Mouse (Mus musculus) kidney, adult 11 months (tissue): Measurements from ENCODE around the gene Zdhhc25.

ENCODE experiments used
- DNase-seq: peaks from one replicate; pipeline ENCODE4 v3.0.0; 2022

Gene Zdhhc25

DNA sequence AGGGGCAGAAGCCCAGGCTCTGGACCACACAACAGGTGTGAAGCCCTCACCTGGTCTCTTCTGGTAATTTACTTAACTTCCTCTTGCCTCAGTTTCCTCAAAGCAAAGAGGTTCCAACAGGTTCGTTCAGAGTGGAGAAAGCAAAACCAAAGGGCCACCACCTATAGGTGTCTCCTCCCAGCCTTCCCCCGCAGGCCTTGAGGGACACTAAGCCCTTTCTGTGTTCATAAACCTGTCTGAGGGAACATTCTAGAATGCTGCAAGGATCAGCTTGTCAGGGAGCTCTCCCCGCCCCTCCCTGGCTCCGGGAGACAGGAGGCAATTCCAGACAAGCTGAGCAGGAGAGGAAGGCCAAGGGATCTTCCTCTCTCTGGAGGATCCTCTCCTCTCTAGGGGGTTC lies at the start of gene Zdhhc25:
Gene Zdhhc25 (plus strand): TSS at position 301 of the 400 bp plus-strand sequence.
- no peak for DNase-seq

DNA sequence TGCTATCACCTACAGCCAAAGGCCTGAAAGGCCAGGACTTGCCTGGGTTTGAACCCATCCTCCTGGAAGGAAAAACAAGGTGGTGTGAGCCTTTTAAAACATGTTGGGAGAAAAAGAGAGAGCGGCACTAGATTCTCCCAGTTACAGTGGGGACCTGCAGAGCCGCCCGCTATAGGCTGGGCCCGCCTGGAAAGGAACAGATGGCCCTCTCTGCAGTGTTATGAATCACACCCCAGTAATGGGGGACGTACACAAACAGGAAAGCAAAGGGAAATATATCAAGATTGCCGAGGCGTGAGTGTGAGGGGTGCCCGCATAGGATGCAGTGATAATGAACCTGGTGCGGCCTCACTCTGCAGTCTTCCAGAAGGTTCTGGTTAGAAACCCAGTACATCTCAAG lies 47.2 kb upstream of the Zdhhc25 start:
- DNase-seq, result no peak

DNA sequence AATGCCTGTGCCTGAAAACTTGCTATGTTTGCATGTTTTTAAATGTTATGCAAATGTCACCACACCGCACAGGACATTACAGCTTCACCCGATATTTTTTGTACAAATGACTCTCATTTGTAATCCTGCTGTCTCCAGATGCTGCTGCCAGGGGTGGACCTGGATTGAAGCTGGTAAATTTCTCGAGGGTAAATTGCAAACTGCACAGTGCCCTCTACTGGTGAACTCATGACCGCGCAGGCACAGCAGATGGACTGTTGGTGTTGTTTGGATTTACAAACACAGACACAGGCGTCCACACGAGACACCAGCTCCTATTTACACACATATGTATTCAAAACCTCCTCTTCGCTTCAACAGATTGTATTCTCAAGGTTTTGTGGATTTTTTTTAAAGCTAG lies 44.6 kb upstream of the Zdhhc25 start:
- no peak for DNase-seq

DNA sequence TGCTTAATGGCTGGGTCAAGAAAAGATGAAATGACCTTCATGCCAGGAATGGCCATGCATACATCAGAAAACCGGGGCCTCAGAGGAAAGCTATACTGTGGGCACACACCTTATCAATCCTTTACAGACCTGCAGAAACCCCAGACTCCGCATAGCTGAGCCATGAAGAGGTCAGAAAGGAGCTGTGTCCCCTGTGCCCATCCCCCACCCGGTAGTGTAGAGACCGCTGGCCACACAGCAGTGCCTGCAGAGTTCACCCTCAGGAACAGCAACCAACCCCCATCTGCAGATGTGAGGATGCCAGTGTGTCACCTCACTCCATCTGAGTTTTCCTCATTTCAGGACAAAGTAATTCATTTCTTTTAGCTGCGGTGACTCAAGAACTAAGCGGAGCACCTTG lies 39.5 kb upstream of the Zdhhc25 start:
- no peak for DNase-seq

DNA sequence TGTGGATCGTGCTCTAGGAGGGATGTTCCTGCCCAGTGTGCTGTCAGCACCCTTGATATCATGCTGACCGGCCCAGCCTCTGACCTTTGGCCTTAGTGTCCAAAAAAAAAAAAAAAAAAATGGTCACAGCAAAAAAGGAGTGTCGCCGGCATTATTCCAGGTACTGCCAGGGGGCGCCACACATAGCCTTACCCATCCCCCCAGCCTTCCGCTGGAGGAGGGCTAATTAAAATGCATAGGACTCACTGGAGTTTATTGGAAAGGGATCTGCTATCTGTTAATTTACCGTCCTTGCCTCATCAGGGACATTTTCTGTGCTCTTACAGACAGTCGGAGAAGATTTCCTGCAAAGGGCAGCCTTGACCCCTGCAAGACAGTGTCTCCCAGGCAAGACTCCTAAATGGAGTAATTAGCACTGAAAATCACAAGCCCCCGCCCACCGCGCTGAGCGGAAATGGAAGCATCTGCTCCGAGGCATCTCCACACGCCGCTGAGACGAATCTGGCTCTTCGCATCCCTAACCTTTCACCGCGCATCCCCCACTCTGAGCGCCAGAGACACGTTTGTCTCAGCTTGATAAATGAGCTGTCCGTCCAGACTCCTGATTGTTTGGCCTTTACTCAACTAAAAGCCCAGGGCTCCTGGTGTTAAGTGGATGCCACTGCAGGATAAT lies 38.9 kb upstream of the Zdhhc25 start:
- no peak for DNase-seq

DNA sequence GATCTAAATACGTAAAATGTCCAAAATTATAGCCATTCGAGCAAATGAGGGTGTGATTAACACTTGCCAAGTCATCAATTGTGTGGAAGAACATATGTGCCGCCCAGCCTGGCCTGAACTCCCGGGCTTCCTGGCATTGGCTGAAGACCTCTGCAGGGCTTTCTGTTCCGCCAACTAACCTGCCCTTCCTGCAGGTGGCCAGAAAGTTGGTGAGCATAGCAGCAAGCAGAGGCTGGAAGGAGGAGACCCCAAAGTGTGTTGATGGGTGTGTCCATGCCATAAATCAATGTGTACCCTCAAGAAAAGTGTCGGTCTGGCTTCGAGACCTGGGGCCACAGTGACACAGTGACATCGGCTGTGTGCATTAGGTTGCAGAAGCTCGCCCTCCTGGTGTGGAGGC lies 34.8 kb upstream of the Zdhhc25 start:
- no peak for DNase-seq

DNA sequence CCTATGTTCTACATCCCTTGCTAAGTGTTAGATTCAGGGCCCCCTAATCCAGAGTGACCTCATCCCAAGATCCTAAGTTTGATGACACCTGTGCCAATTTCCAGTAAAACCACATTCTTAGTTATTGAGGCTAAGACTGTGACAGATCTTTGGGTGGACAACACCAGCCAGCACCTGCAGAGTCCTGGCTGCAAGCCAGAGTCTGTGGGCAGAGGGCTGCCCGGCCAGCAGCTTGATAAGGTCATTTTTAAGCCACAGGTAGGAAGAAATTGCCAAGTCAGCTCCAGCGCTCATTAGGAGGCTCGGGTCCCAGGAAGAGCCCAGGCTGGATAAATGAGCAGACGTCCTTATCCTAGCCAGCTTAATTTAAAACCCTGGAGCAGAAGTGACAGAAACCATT lies 34.3 kb upstream of the Zdhhc25 start:
- no peak for DNase-seq

DNA sequence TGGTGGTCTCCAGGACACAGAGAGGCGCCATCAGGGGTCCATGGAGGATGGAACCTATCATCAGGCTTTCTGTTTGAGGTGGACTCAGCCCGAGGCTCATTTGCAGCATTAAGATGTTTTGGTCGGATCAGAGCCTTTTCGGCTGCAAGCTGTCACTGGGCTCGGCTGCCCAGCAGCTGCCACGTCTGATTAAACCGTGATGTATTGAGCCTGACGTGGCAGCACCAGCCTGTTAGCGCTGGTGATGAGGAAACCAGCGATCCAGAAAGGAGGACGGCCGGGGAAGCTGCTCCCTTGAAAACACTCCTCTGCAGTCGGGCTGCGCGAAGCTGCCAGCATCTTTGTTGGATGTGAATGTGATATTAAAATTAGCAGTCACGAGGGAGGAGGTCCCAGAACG lies 29.4 kb upstream of the Zdhhc25 start:
- no peak for DNase-seq

DNA sequence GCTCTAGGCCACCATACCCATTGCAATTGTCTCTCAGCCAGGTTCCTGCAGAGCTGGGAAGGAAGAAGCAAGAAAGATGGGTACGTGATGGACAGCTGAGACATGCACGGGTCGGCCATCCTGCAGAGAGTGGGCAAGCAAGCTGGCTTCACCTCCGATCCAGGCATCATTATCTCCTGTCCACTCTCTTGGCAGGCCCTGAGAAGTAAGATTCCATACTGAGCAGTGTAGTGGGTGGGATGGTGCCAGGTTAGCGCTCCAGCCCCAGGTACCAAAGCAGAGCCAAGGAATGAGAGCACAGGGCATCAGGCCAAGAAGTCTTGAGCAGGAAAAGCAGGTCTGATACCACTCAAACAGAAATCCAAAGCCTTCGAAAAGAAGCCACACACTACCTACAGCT lies 20.6 kb upstream of the Zdhhc25 start:
- DNase-seq, result no peak

DNA sequence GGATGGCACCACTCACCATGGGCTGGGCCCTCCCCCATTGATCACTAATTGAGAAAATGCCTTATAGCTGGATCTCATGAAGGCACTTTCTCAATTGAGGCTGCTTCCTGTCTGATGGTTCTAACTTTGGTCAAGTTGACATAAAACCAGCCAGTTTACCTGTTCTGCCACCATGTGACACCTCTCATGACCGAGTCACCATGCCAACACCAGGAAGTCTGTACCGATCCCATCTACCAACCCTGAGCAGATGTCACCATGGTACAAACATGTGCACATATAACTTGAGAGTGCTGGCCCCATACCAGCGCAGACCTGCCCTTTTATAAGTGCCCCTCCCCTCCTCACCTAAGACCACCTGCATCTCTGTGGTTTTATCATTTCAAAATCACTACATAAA lies 2.4 kb downstream of the Zdhhc25 start:
- DNase-seq, result no peak

DNA sequence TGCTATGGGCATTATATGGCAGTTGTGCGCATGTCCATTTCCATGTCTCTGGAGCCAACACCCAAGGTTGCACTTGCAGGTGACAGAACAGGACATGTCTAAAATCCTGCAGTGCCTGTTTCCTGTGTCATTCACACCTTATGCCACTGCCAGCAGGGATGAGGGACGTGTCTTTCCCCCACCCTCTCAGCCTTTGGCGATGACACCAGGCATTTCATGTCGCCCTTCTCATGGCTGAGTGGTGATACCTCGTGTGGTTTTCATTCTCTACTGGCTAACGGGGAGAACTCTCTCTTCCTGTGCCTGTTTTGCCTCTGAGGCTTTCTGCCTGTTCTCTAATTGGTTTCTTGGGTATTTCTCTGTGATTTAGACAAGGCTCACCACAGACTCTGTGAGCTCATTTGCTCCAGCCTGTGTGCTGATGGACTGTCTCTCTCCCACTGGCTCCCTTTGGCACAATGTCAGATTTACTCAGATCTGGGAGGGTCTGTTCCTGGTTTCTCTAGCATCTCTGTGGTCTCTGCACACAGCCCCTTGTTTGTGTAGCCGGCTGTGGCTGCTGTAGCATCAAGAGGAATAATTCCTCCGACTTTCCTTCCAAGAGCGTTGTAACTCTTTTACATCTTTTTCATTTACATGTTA lies 3.1 kb downstream of the Zdhhc25 start:
- DNase-seq, result no peak

DNA sequence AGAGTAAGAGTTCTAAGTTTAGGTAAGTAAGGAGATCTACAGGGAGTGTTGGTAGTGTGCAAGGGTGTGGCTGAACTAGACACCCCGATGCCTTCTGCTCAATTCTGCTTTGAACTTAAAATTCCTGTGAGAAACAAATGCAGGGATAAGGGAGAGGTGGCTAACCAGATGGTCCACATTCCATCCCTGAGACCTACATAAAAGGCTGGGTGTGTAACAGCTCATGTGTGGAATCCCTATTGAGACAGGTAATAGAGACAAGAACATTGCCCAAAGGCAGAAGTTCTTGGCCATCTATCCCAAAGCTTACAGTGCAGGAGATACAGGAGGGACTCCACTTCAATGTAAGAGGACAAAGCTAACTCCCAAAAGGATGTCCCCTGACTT lies 3.6 kb downstream of the Zdhhc25 start:
- no peak for DNase-seq

DNA sequence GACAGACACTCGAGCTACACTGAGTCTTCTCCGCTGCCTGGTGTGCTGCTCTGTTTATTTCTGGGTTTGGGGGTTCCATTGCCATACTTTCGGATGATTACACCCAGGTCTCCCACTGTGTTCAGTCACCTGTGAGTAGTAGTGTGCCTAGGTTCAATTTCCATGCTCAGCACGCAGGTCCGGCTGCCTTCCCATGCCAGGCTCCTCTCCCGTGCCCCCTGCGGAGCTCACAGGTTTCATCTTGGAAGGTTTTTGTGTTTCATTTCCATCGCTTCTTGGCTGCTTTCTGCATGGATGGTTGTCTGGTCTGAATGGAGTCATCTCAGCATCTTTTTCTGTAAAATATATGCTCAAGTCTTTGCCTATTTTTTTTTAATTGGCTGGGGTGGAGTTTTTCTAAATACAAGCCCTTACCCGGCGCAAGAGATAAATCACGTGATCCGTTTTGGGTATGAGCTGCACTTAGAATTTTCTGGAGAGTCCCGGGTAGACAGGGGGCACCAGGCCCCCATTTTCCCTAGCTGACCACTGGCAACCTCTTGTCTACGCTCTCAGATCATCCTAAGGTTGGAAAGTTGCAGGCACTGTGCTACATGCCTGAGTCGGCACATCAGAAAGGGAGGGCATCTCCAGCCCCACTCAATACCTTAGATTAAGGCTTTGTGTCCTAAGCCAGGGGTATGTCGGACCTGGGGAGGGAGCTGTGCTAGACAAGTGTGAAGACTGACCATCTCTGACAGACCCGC lies 4.7 kb downstream of the Zdhhc25 start:
- DNase-seq, result no peak

DNA sequence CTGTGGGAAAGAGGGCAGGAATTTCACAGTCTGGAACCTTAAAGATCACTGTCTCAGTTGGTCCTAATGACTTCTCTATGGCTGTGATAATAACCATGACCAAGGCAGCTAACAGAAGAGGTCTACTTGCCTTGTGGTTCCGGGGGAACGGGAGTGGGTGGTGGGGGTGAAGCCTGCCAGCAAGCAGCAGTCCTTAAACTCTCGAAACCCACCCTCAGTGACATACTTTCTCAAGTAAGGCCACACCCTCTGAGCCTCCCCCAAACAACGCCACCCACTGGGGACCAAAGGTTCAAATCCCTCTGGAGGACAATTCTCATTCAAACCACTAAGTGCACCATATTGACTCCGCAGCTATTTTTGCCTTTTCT lies 5.3 kb downstream of the Zdhhc25 start:
- no peak for DNase-seq

DNA sequence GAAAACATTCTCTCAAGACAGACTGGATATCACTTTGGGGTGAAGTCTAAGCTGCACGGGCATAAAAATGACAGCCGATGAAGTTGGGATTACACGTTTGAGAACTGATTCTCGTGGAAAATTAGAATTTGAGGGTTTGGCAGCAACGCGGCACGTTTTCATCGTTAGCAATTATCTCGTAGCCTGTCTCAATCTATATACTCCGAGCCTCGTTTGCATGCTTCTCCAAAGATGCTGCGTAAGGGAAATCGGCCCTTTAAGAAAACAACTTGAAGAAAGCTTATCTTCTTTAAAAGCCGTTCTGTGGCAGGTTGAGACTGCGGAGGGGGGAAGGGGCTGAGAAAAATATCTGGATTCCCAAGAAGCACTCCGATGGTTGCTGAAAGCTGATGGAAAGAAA lies 17.0 kb downstream of the Zdhhc25 start:
- no peak for DNase-seq

DNA sequence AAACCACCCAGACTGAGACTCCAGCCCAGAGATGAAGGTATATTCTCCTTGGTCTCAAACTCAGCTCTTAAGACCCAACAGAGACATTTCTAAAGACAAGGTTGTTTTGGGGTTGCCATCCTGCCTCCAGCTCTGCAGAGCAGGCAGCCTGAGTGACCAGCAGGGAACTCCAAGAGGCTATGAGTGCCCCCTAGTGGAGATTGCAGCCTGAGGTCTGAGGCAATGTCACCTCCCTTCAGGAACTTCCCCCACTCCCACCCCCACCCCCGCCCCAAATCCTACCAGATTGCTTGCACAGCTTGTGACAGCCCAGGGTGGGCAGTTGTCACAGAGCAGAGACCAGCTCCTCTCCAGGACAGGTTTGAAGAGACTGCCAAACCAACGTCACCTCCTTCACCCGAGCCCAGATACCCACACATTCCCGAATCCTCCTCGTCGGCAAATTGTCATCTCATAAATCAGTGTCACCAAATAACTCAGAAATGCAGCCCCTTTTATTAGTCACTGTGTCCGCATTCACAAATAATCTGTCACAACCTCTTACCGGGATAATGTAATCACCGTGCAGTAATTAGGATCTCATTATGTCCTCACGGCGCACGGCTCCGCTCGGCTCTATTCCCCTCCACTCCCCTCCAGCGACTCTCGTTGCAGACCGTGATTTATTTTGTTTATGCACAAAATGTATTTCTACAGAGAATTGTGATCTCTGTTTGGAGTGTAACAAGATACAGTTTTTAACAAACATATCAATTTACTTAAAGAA lies 18.1 kb downstream of the Zdhhc25 start:
- no peak for DNase-seq

DNA sequence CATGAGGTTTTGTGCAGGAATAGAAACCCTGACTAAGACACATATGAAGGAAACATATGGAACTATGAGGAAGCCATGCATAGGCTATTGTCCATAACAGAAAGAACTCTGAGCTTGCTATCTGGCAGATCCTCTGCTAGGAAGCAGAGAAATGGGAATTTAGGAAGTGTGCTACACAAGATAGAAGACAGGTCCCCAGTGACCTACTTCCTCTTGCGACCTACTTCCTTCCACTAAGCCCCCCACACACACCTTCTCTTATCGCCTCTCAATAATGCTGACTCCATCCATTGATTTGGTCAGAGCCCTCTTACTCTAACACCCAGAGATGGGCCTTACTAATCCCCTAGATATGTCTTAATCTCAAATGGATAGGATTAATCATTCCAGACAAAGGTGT lies 19.9 kb downstream of the Zdhhc25 start:
- DNase-seq, result no peak

DNA sequence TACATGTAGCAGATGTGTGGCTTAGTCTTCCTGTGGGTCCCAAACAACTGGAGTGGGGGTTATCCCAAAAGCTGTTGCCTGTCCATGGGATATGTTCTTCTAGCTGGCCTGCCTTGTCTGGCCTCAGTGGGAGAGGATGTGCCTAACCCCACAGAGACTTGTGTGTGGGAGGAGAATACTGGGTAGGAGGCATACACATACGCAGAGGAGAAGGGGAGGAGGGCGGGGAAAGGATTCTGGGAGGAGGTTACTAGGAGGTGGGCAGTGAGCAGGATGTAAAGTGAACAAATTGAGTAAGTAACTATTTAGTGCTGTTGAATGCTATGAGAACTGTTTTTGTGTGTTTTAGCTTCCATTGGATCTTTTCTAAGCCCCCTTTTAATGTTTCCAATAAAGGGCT lies 23.8 kb downstream of the Zdhhc25 start:
- DNase-seq, result no peak

DNA sequence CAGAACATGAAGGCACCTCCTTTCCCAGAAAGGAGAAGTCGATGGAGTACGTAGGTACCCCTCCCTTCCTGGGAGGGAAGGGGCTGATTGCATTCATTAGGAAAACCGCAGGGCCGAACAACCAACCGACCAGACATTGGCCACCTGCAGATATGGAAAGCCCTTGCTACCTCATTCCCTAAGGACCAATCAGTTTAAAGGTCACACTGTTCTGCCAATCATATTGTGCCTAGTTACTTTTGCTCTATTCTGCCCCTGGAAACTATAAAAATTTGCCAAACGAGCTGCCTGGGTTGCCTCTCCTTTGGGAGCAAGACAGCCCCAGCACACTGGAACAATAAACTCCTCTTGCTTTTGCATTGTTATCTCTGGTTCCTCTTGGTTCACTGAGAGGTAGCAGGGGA lies 24.8 kb downstream of the Zdhhc25 start:
- no peak for DNase-seq

DNA sequence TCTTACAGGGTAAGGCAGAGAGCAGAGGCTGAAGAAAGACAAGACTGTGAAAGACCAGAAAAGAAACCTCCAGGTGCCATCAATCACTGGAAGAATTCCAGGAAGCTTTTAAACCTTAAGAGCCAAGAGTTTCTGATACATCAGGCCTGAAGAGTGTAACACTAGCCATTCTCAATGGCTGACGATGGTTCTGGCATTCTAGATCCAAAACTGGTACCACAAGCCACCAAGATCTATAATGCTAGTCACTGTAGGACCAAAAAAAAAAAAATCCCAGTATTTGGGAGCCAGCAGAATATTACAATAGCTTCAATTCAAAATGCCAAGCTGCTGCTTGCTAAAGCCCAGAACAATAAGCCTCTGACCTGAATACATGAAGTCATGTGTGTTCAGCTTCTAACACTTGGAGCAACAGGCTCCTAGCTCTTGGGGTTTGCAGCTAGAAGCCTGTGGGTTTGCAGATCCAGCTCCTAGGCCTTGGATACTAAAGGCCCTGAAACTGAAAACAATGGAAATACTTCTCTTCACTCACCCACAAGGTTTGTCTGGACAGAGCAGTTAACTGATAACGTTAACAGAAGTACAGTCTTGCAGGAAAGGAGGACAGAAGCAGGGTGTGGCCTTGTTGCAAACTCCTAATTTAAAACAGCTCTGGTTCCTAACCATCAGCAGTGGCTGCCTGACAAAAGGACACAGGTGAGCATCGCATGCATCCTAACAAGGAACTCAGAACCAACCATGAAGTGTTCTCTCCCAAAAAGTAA lies 25.4 kb downstream of the Zdhhc25 start:
- DNase-seq, result no peak

DNA sequence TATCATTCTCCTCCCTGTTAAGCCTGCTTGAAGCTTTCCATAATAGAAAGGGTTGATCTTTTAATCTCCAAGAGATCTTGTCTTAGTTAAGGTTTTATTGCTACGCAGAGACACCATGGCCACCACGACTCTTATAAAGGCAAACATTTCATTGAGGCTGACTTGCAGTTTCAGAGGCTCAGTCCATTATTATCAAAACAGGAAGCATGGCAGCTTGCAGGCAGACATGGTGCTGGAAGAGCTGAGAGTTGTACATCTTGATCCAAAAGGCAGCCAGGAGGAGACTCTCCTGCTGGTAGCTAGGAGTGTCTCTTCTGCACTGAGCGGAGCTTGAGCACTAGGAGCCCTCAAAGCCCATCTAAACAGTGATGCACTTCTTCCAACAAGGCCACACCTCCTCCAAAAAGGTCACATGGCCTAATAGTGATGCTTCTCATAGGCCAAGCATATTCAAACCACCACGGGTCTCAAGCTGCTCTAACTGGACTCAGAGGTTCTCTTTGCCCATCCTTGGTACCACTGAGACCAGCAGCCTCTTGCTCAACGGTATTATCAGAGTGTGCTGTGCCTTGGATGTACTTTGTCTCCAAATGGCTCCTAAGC lies 26.9 kb downstream of the Zdhhc25 start:
- DNase-seq, result no peak

DNA sequence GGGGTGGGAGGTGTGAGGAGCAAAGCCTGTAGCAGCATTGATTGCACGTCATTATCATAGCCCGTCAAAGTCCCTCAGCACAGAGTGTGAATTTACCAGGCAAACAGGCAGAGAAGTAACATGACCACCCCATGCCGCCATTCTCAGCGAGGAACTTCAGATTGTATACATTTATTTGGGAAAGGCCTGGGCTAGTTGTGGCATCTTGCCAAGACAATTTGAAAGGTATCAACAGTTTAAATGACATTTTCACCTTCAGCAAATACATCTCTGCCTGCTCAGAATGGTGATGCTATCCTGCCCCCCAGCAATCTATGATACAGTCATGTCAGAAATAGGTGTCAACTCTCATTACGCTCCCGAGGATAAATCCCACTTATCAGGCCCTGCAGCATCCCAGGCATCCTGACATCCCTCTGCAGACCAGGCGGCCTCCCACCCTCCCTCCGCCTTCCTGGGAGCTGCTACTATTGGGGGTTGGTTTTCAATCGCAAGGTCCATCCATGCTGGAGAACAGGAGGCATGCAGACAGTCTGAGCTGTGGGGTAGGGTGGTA lies 28.8 kb downstream of the Zdhhc25 start:
- DNase-seq, result no peak
